Mouse (Mus musculus) small intestine, adult 2 months (tissue): ENCODE data around the gene Alox5ap. TPM values are rescaled to one million over a fixed set of nuclear protein-coding genes. Genes with fewer than 3 reads are reported as not detected.

ENCODE experiments used
- H3K27ac ChIP-seq: fragments of 200-500 bp; 2 replicates; pipeline ENCODE4 v1.5.1; 2012; ENCODE audit warnings: low read depth, low read length, control low read depth, inconsistent platforms; ENCODE audit not compliant: insufficient read depth
- H3K27me3 ChIP-seq: fragments of 200-500 bp; 2 replicates; pipeline ENCODE4 v1.6.1; 2012; ENCODE audit warnings: mild to moderate bottlenecking, moderate library complexity, low read length, inconsistent platforms; ENCODE audit not compliant: control insufficient read depth, insufficient read depth
- H3K36me3 ChIP-seq: fragments of 200-500 bp; 2 replicates; pipeline ENCODE4 v1.6.1; 2012; ENCODE audit warnings: mild to moderate bottlenecking, low read length, control low read depth, inconsistent platforms; ENCODE audit not compliant: control insufficient read depth, insufficient read depth
- H3K4me1 ChIP-seq: fragments of 200-500 bp; 2 replicates; pipeline ENCODE4 v1.6.1; 2012; ENCODE audit warnings: low read length, inconsistent platforms, mixed read lengths; ENCODE audit not compliant: control insufficient read depth, insufficient read depth, insufficient read length
- H3K4me3 ChIP-seq: fragments of 200-500 bp; 2 replicates; pipeline ENCODE4 v1.5.1; 2012; ENCODE audit warnings: low read depth, mild to moderate bottlenecking, control low read depth, inconsistent platforms, low read length, moderate library complexity
- CTCF ChIP-seq: fragments of 200-500 bp; IDR thresholded peaks from 2 replicates; pipeline ENCODE4 v1.5.1; 2012; ENCODE audit warnings: low read depth, mild to moderate bottlenecking, control low read depth, inconsistent platforms, low read length, moderate library complexity, mixed read lengths; ENCODE audit not compliant: insufficient replicate concordance, insufficient read length; ENCODE audit errors: extremely low read depth
- POLR2A ChIP-seq: fragments of 200-500 bp; IDR thresholded peaks from 2 replicates; pipeline ENCODE4 v1.6.1; 2012; ENCODE audit warnings: low read depth, mild to moderate bottlenecking, control low read depth, inconsistent platforms, low read length, moderate library complexity
- WGBS: fragments of 180-500 bp; shearing (Covaris S2); methylation state at CpG from one replicate; pipeline ENCODE4 v1.1.7; 2018; 5-methylcytosine and 5-hydroxymethylcytosine counted together
- polyA plus RNA-seq: library from polyadenylated mRNA; depleted of rRNA; stranded (reverse); fragments of >200 nt; gene quantifications from 2 replicates; pipeline ENCODE4 v1.2.3, GENCODE M21; 2012

Alox5ap gene
- polyA plus RNA-seq, 1 experiment, result 12.3 TPM

- TF ChIP-seq POLR2A, result no peak
- TF ChIP-seq CTCF, result no peak
- Histone ChIP-seq H3K4me3 (no peak overlapping the region), H3K27me3 (no peaks in the 10 kb centered on the region), H3K27ac (no peak overlapping the region), H3K4me1 (no peaks in the 10 kb centered on the region), H3K36me3 (no peaks in the 10 kb centered on the region)
- 51% methylated on average over 4 of the region's 4 CpGs for WGBS
Observed at GRCm38 (mm10) chr5:149272535-149272934, 8.0 kb downstream of the Alox5ap start.

GRCm38 (mm10) chr5:149274390-149275104 lies 10.0 kb downstream of the Alox5ap start:
- H3K27me3 ChIP-seq, result no peaks in the 10 kb centered on the region
- no peaks in the 10 kb centered on the region for H3K4me1 ChIP-seq
- H3K36me3 ChIP-seq, result no peaks in the 10 kb centered on the region
- no peak overlapping the region for H3K4me3 ChIP-seq
- TF ChIP-seq POLR2A (no peak), CTCF (no peak)
- H3K27ac ChIP-seq, result no peak overlapping the region
- 76% methylated on average over 15 of the region's 15 CpGs for WGBS

DNA sequence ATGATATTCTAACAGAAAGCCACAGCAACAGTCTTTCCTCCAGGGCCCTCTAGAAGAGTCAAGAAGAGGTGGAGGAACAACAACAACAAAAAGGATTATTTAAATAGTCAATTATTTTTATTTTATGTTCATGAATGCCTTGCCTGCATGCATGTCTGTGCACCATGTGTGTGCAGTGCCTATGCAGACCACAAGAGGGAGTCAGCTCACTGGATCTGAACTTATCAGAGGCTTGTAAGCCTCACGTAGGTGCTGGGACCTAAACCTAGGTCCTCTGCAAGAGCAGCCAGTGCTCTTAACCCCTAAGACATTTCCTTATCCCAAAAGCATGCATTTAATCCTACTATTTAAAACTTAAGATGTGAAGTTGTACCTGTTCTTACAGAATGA lies 10.5 kb downstream of the Alox5ap start:
- no peak overlapping the region for H3K4me3 ChIP-seq
- no peak overlapping the region for H3K27ac ChIP-seq
- H3K4me1 ChIP-seq, result no peaks in the 10 kb centered on the region
- no peaks in the 10 kb centered on the region for H3K27me3 ChIP-seq
- H3K36me3 ChIP-seq, result no peaks in the 10 kb centered on the region
- no peak for TF ChIP-seq POLR2A
- WGBS, result 88% methylated on average over 1 of the region's 1 CpGs

- Histone ChIP-seq H3K36me3 (no peaks in the 10 kb centered on the region), H3K27ac (no peak overlapping the region), H3K4me3 (no peak overlapping the region), H3K4me1 (no peaks in the 10 kb centered on the region), H3K27me3 (no peaks in the 10 kb centered on the region)
- 59% methylated on average over 5 of the region's 5 CpGs for WGBS
- TF ChIP-seq CTCF (no peak), POLR2A (no peak)
Observed at GRCm38 (mm10) chr5:149277529-149277928, 13.0 kb downstream of the Alox5ap start.

- Histone ChIP-seq H3K27ac (no peak overlapping the region), H3K4me1 (no peaks in the 10 kb centered on the region), H3K4me3 (no peak overlapping the region), H3K36me3 (no peaks in the 10 kb centered on the region), H3K27me3 (no peaks in the 10 kb centered on the region)
- TF ChIP-seq POLR2A, result no peak
- WGBS, result 53% methylated on average over 22 of the region's 22 CpGs
Observed at GRCm38 (mm10) chr5:149279273-149279844, 14.8 kb downstream of the Alox5ap start.

DNA sequence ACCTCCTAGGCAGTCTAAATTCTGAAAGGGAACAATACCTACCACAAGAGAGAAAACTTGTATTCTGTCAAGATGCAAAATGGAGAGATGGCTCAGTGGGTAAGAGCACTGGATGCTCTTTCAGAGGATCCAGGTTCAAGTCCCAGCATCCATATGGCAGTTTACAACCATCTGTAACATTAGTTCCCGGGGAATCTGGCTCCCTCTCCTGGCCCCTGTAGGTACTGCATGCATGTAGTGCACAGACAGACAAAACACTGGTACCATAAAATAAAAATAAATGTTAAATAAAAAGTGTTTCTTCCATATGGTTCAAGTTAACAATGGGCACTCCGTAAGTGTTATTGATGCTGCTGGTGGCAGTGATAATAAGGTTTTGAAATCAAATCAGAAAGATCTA lies 18.4 kb downstream of the Alox5ap start:
- H3K27me3 ChIP-seq, result no peaks in the 10 kb centered on the region
- TF ChIP-seq POLR2A (no peak), CTCF (peak; percentile 38; the same call in 1 of the 2 replicates)
- no peak overlapping the region for H3K4me3 ChIP-seq
- no peaks in the 10 kb centered on the region for H3K4me1 ChIP-seq
- WGBS, result 67% methylated on average over 2 of the region's 2 CpGs
- H3K36me3 ChIP-seq, result no peaks in the 10 kb centered on the region
- H3K27ac ChIP-seq, result no peak overlapping the region

DNA sequence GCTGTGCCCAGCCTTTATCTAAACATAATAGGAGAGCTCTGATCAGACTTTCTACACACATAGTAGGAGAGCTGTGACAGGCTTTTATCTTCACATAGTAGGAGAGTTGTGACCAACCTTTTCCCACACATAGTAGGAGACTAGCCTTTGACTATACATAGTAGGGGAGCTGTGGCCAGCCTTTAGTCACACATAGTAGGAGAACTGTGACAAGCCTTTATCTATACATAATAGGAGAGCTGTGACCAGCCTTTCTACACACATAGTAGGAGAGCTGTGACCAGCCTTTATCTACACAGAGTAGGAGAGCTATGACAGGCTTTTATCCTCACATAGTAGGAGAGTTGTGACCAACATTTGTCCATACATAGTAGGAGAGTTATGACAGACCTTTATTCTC lies 19.3 kb downstream of the Alox5ap start:
- H3K27me3 ChIP-seq, result no peaks in the 10 kb centered on the region
- TF ChIP-seq CTCF, result no peak
- H3K27ac ChIP-seq, result no peak overlapping the region
- no peaks in the 10 kb centered on the region for H3K36me3 ChIP-seq
- H3K4me1 ChIP-seq, result no peaks in the 10 kb centered on the region
- H3K4me3 ChIP-seq, result no peak overlapping the region

DNA sequence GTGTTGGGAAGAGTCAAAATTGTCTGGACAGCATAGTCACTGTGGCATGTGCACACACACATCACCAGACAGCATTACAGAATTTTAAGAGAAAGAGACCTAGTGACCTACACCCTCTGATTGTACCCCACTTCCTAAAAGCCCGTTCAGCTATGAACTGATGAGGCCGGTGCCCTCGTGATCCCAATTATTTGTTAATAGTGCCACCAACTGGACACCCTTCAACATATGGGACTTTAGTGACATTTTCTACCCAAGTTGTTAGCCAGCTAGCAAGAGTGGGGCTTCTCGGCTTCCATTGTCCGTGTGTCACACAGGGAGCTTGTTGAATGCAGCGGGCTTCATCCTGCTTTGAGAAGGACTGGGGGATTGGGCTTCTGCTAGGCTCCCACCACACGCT lies 21.5 kb downstream of the Alox5ap start:
- Histone ChIP-seq H3K4me1 (no peaks in the 10 kb centered on the region), H3K36me3 (no peaks in the 10 kb centered on the region), H3K27me3 (no peaks in the 10 kb centered on the region), H3K4me3 (no peak overlapping the region), H3K27ac (no peak overlapping the region)
- 39% methylated on average over 7 of the region's 7 CpGs for WGBS
- no peak for TF ChIP-seq POLR2A
- TF ChIP-seq CTCF, result no peak; the same call in 1 of the 2 replicates
